Mouse (Mus musculus) lung, adult 2 months (tissue): ENCODE measurements around the gene Scgb3a1. TPM values are rescaled to one million over a fixed set of nuclear protein-coding genes. Genes with fewer than 3 reads are reported as not detected.
A peak's percentile ranks its signal among the peaks of the same experiment; 100 is the strongest.

Experiments
- DNase-seq: peaks from one replicate; pipeline ENCODE4 v3.0.0; 2022
- H3K4me1 ChIP-seq: fragments of 200-500 bp; 2 replicates; pipeline ENCODE4 v1.6.1; 2011; ENCODE audit warnings: low read length; ENCODE audit not compliant: control insufficient read depth, insufficient read depth
- H3K4me3 ChIP-seq: fragments of 200-500 bp; replicated peaks from 2 replicates; pipeline ENCODE3; 2011; ENCODE audit warnings: low read depth, mild to moderate bottlenecking, control low read depth, low read length; ENCODE audit errors: extremely low read depth
- CTCF ChIP-seq: fragments of 200-500 bp; IDR thresholded peaks from 2 replicates; pipeline ENCODE4 v1.5.1; 2011; ENCODE audit warnings: mild to moderate bottlenecking, low read length, control low read depth; ENCODE audit not compliant: insufficient read depth
- POLR2A ChIP-seq: fragments of 200-500 bp; IDR thresholded peaks from 2 replicates; pipeline ENCODE4 v1.6.1; 2011; ENCODE audit warnings: low read depth, mild to moderate bottlenecking, control low read depth, low read length, borderline replicate concordance; ENCODE audit errors: extremely low read depth
- WGBS: fragments of 180-500 bp; shearing (Covaris S2); methylation state at CpG from one replicate; pipeline ENCODE4 v1.1.7; 2018; 5-methylcytosine and 5-hydroxymethylcytosine counted together
- polyA plus RNA-seq: library from polyadenylated mRNA; depleted of rRNA; stranded (reverse); fragments of >200 nt; gene quantifications from 2 replicates; pipeline ENCODE4 v1.2.3, GENCODE M21; 2012

Gene Scgb3a1
- polyA plus RNA-seq, 1 experiment, result 2,792 TPM

DNA sequence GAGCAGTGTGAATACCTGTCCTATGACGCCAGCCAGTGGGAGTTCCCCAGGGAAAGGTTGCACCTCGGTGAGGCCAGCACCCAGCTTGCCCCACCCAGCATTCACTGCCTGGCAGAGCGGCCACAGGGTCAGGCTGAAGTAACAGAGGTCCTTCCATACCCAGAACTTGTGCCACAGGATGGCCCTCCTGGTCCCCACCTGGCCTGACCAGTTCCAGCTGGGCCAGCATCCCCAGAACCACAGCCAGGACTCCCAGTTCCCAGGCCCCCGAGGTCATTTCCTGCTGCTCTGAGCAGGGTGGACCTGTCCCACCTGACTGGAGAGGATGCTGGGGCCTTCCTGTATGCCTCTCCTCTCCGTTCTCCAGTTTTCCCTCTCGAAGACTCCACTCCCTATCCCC is 27.7 kb upstream of the Scgb3a1 start:
- peaks cover 11% of the 10 kb centered on the region for H3K4me1 ChIP-seq
- no peak for DNase-seq
- TF ChIP-seq CTCF (no peak), POLR2A (no peak)
- 48% methylated on average over 6 of the region's 6 CpGs for WGBS
- H3K4me3 ChIP-seq, result no peak overlapping the region

DNA sequence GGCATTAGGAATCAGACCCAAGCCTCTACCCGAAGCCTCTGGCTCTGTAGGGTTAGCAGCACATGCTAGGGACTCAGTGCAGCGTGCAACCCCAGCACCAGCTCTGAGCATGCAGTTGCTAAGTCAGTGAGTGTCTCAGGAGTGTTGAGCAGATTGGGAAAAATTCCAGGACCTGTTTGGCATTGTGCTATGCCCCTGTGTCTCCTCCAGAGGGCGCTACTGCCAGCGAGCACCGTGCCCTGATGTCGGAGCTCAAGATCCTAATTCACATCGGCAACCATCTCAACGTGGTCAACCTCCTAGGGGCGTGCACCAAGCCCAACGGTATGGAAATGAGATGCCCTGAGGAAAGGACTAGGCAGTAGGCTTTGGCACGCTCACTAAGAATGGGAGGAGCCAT is 27.0 kb upstream of the Scgb3a1 start:
- Histone ChIP-seq H3K4me3 (no peak overlapping the region), H3K4me1 (peaks cover 10% of the 10 kb centered on the region)
- no peak for DNase-seq
- TF ChIP-seq POLR2A (no peak), CTCF (peak; percentile 69)
- WGBS, result 17% methylated on average over 11 of the region's 11 CpGs

DNA sequence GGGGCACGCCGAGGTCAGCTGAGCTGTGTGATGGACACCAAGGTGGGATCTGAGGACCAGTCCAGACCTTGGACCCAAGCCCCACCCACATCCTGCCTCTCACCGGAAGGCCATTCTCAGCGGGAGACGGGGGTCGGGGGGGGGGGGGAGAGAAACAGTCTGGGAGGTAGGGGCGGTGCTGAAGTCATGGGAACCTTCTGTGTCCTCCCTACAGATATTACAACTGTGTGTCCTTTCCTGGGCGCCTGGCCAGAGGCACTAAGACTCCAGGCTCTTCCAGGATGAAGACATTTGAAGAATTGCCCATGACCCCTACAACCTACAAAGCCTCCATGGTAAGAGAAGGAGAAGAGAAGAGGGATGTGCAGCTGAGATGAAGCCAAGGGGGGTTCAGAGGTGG is 17.7 kb upstream of the Scgb3a1 start:
- TF ChIP-seq CTCF (no peak), POLR2A (no peak)
- 43% methylated on average over 8 of the region's 8 CpGs for WGBS
- no peak overlapping the region for H3K4me3 ChIP-seq
- no peaks in the 10 kb centered on the region for H3K4me1 ChIP-seq
- no peak for DNase-seq

DNA sequence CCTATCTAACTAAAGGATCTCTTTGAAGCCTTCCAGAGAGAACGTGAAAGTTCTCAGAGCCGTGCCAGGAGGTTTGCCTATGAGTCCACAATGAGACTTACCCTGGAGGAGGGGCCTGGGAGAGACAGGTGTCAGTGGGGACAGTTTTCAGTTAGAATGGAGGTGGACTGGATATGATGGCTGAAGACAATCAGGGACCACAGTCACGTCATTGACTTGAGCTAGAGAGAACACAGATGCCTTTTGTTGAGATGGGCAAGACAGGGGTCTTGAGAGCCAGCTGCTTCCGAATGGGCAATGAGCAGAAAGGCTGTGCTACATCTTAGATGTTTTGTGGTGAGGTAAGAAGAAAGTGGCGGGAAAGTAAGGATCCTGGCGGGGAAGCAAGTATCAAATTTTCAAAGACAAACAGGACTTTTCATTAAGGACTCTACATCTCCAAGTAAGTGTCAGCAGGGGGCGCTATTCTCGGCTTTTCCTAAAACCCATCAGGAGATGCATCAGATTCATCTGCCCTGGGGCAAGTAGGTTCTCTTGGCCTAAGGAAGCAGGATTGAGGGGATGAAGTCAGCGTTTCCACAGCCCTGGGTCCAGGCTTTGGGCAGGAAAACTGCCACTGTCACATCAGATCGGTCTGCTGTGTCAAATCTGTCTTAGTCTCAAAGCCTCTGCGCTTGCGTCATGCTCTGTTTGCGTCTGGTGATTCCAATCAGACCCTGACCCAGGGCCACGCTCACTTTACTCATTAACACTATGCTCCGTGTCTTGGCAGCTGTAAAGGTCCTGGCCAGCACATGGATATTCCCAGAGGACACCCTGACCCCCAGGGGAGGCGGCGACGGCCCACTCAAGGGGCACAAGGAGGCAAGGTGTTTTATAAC is 13.1 kb upstream of the Scgb3a1 start:
- DNase-seq, result no peak
- TF ChIP-seq POLR2A (no peak), CTCF (0 out of 2 replicates have a peak, but pooled peaks have one; percentile 12)
- Histone ChIP-seq H3K4me3 (no peak overlapping the region), H3K4me1 (peaks cover 3% of the 10 kb centered on the region)
- 59% methylated on average over 18 of the region's 18 CpGs for WGBS

DNA sequence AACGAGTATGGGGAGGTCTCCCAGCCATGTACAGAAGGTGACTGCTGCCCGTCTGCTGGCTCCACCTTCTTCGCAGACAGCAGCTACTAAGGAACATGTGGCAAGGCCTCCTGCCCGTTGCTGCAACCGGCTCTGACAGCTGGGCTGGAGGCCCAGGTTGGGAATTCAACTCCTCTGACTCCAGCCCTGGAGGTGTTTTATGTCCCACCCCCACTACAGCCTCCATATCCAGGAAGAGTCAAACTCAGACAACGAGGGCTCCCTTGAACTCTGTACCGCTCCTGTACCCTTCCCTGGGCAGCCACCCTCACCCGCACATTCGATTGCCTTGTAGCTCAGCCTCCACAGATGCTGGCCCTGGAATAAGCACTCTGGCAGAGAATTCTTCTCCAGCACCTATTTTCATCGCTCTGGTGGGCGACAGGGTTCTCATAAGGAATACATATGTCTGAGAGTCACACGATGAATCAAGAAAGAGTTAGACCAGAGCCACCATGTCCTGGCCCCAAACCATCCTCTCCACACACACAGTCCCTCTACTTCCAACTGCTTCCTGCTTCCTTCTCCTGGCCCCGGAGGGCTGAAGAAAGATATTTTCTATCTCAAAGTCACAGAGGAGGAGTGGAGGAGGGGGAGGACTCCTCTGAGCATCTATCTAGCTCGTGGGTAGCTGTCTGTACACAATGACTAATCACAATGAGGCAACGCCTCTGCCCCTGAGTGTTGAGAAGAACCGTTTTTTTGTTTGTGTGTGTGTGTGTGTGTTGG is 12.2 kb upstream of the Scgb3a1 start:
- no peak overlapping the region for H3K4me3 ChIP-seq
- TF ChIP-seq POLR2A (no peak), CTCF (no peak)
- peaks cover 3% of the 10 kb centered on the region for H3K4me1 ChIP-seq
- no peak for DNase-seq
- WGBS, result 61% methylated on average over 16 of the region's 16 CpGs

DNA sequence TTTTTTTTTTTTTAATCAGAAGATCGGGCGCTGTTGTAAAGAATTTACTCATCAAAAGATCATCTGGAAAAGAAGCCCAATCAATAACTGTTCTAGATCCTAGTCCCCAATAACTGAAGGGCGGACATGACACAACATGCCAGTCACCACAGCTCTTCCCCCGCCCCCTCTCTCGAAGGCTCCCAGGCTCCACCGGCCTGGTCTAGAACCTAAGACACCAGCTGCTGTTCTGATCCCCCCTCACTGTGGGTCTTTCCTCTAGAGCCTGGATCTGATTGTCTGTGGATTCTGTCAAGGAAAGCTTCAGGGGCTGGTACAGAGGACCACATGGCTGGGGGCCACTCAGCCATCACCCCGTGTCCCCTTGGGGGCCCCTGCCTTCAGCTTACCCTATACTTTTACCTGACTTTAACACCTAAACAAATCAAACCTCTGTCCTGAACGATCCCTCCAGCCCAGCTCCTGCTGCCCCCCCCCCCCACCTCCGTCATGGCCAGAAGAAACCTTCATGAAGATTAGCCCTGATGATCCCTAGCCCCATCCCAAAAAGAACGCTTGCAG is 11.6 kb upstream of the Scgb3a1 start:
- no peak for TF ChIP-seq POLR2A
- 77% methylated on average over 10 of the region's 10 CpGs for WGBS
- Histone ChIP-seq H3K4me3 (no peak overlapping the region), H3K4me1 (peaks cover 3% of the 10 kb centered on the region)
- DNase-seq, result no peak

DNA sequence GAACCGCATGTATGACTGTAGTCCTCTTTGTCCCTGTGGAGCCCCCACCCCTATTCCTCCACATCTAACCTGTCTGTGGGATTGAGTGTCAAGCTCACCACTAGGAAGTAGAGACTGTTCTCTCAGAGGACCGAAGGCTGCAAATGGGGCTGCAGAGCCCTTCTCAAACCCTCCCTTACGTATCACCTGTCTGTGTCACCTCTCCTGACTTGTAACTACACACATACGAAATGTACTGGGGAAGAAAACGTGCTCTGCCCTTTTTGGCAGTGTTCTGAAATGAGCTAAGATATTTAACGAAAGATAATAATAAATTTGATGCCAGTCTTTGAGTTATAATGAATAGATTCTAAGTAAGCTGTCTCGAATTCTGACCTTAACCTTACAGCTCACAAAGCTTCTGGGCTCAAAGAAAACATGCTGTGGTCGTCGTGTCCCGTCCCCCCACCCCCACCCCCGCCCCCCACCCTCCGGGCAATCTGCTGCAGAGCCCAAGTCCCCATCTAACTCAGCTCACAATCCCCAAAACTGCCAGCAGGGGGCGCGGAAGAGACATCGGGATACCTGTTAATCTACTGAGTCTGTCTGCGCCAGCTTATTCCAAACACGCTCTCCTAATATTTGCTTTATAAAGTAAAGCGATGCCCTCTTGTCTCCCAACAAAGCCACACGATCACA is 10.9 kb upstream of the Scgb3a1 start:
- 19% methylated on average over 19 of the region's 19 CpGs for WGBS
- Histone ChIP-seq H3K4me3 (no peak overlapping the region), H3K4me1 (peaks cover 3% of the 10 kb centered on the region)
- TF ChIP-seq POLR2A (no peak), CTCF (peak; percentile 79)
- peak; percentile 77 for DNase-seq

DNA sequence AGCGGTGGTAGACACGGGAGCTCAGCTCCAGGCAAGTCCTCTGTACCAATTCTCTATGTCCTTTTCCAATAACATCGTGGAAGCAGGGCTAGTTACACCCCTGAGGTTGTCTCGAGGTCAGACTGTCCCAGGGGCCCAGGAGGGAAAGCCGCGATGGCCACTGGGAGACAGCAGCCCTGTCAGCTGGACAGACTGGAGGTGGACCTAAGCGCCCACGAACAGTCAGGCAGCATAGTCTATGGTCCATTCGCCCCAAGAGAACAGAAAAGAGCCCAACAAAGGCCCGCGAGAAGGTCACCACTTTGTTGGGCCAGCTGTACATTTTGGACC is 10.4 kb upstream of the Scgb3a1 start:
- TF ChIP-seq CTCF (no peak), POLR2A (no peak)
- 32% methylated on average over 11 of the region's 11 CpGs for WGBS
- H3K4me3 ChIP-seq, result no peak overlapping the region
- H3K4me1 ChIP-seq, result peaks cover 3% of the 10 kb centered on the region
- DNase-seq, result no peak

DNA sequence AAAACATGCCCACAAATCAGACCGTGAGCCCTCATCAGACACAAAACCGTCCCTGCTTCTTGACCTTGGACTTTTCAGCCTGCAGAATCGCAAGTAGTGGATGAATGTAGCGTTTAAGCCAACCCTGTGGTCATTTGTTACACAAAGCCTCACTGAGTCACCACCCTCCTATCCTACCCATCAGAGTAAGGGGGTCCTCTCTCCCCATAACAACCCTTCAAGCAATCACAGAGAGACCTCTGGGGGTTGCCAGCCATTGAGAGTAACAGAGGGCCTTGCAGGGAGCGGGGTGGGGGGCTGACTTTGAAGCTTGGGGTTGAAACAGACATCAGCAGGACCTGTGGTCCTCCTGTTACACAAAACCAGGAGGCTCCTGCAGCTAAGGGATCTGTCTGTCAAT is 8.8 kb upstream of the Scgb3a1 start:
- H3K4me3 ChIP-seq, result no peak overlapping the region
- 95% methylated on average over 5 of the region's 5 CpGs for WGBS
- no peak for DNase-seq
- H3K4me1 ChIP-seq, result peaks cover 13% of the 10 kb centered on the region
- TF ChIP-seq POLR2A (no peak), CTCF (no peak)
